Mouse (Mus musculus) ES-E14 (cell line): ENCODE measurements around the gene Mdc1. TPM values are rescaled to one million over a fixed set of nuclear protein-coding genes. Genes with fewer than 3 reads are reported as not detected.
A peak's percentile ranks its signal among the peaks of the same experiment; 100 is the strongest.

Source experiments
- DNase-seq: peaks from one replicate; pipeline ENCODE4 v3.0.0-alpha.2; 2013; ENCODE audit warnings: low read depth, low spot score
- H3K27ac ChIP-seq: 2 replicates; pipeline ENCODE4 v1.5.1; 2012; ENCODE audit warnings: low read depth, mild to moderate bottlenecking, low read length, moderate library complexity, mixed read lengths; ENCODE audit not compliant: poor library complexity, insufficient read depth, severe bottlenecking
- H3K36me3 ChIP-seq: 2 replicates; pipeline ENCODE4 v1.6.1; 2012; ENCODE audit warnings: mild to moderate bottlenecking, low read length, moderate library complexity, mixed read lengths; ENCODE audit not compliant: control insufficient read depth, poor library complexity, insufficient read depth, severe bottlenecking
- H3K4me1 ChIP-seq, 2 experiments: fragments of 150-350 bp in 1 of 2; sonication (generic) in 1 of 2; 2 replicates each; pipeline ENCODE4 v1.6.1; 2012; ENCODE audit warnings: low read length in 2 of 2, mild to moderate bottlenecking in 1 of 2, mixed read lengths in 1 of 2; ENCODE audit not compliant: control insufficient read depth in 2 of 2, insufficient read depth in 2 of 2, poor library complexity in 1 of 2
- H3K4me3 ChIP-seq, 2 experiments: fragments of 150-350 bp in 1 of 2; sonication (generic) in 1 of 2; 2 replicates each; pipeline ENCODE4 v1.5.1; 2012; ENCODE audit warnings: low read length in 2 of 2, low read depth in 1 of 2, mild to moderate bottlenecking in 1 of 2, mixed read lengths in 1 of 2; ENCODE audit not compliant: insufficient read depth in 1 of 2, poor library complexity in 1 of 2, severe bottlenecking in 1 of 2
- H3K9ac ChIP-seq: 2 replicates; pipeline ENCODE4 v1.6.1; 2012; ENCODE audit warnings: low read depth, mild to moderate bottlenecking, low read length, mixed read lengths; ENCODE audit not compliant: poor library complexity, insufficient read depth, severe bottlenecking
- H3K9me3 ChIP-seq: fragments of 150-350 bp; sonication (generic); 2 replicates; pipeline ENCODE4 v1.6.1; 2012; ENCODE audit warnings: low read depth, mild to moderate bottlenecking, low read length; ENCODE audit not compliant: control insufficient read depth, insufficient read depth
- CHD2 ChIP-seq: IDR thresholded peaks from 2 replicates; pipeline ENCODE4 v1.6.1; 2014; ENCODE audit warnings: mild to moderate bottlenecking, low read depth, low read length, inconsistent platforms
- HCFC1 ChIP-seq: IDR thresholded peaks from 2 replicates; pipeline ENCODE4 v1.6.1; 2012; ENCODE audit warnings: low read length, inconsistent platforms, borderline replicate concordance; ENCODE audit not compliant: insufficient read depth
- MAFK ChIP-seq: IDR thresholded peaks from 2 replicates; pipeline ENCODE4 v1.6.1; 2014; ENCODE audit warnings: mild to moderate bottlenecking, low read depth, low read length, inconsistent platforms; ENCODE audit not compliant: insufficient read depth
- ZC3H11A ChIP-seq: IDR thresholded peaks from 2 replicates; pipeline ENCODE4 v1.6.1; 2012; ENCODE audit warnings: low read depth, mild to moderate bottlenecking, inconsistent platforms, low read length, borderline replicate concordance
- ZNF384 ChIP-seq: IDR thresholded peaks from 2 replicates; pipeline ENCODE4 v1.6.1; 2012; ENCODE audit warnings: low read depth, low read length, inconsistent platforms
- in situ Hi-C, 2 experiments: fragments of 600-800 bp; cut with MboI; formaldehyde crosslinking; loops; one replicate each; pipeline ENCODE4 v1.15.1; 2025; ENCODE audit warnings: low sequenced_read_pairs in 2 of 2, inconsistent platforms in 1 of 2; ENCODE audit not compliant: unreplicated experiment in 2 of 2
- total RNA-seq: library from RNA; depleted of rRNA; stranded (reverse); fragments of 300-350 nt; gene quantifications from 2 replicates; pipeline ENCODE4 v1.2.3, GENCODE M21; 2012; rRNA removed

The Mdc1 gene
- total RNA-seq, 1 experiment, result 23.8 TPM

DNA sequence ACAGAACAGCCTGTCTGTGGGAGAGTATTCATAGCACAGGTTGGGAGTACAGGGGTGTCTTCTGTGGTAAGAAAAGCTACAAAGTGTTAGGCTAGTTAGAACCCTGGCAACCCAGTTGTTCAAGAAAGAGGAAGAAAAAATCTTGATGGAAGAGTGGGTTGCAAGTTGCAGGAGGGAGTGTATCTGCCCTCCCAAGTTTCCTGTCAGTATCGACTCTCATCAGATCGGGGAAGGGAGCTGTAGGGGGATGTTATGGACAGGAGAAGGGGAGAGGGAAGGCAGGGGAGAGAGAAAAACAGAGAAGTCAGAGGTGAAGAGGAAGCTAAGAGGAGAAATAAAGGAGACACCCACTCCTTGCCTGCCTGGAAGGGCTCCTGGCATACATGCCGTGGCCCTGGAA is 59.3 kb downstream of the Mdc1 start:
- Histone ChIP-seq H3K9me3 (no peaks in the 10 kb centered on the region), H3K9ac (no peak overlapping the region), H3K4me1 (peaks cover 0 to 3% of the 10 kb centered on the region in 2 experiments; a peak in 2 of 4 replicates), H3K36me3 (no peaks in the 10 kb centered on the region), H3K27ac (no peak overlapping the region), H3K4me3 (no peak overlapping the region)
- TF ChIP-seq MAFK (no peak), HCFC1 (no peak), CHD2 (no peak), ZC3H11A (no peak)
- no peak for DNase-seq
- in situ Hi-C loops, result no loop called here

- in situ Hi-C loops, result no loop called here
- no peak for DNase-seq
- H3K4me3 ChIP-seq, result no peak overlapping the region
- H3K27ac ChIP-seq, result no peak overlapping the region
- peaks cover 0 to 3% of the 10 kb centered on the region in 2 experiments; a peak in 1 of 4 replicates for H3K4me1 ChIP-seq
- no peak overlapping the region for H3K9ac ChIP-seq
- no peaks in the 10 kb centered on the region for H3K9me3 ChIP-seq
- TF ChIP-seq MAFK, result no peak
- no peak for TF ChIP-seq CHD2
- TF ChIP-seq ZC3H11A, result no peak
- no peak for TF ChIP-seq HCFC1
- no peak for TF ChIP-seq ZNF384
- no peaks in the 10 kb centered on the region for H3K36me3 ChIP-seq
These were observed 62.2 kb downstream of the Mdc1 start for GRCm38 (mm10) chr17:35903343-35903991.

GRCm38 (mm10) chr17:35903992-35904355 is 62.7 kb downstream of the Mdc1 start:
- TF ChIP-seq MAFK, result no peak
- Histone ChIP-seq H3K36me3 (no peaks in the 10 kb centered on the region), H3K9ac (no peak overlapping the region), H3K4me3 (no peak overlapping the region), H3K27ac (no peak overlapping the region), H3K4me1 (peaks cover 0 to 5% of the 10 kb centered on the region in 2 experiments; a peak in 2 of 4 replicates), H3K9me3 (no peaks in the 10 kb centered on the region)
- in situ Hi-C loops, result no loop called here
- no peak for DNase-seq

GRCm38 (mm10) chr17:35905587-35905986 is 64.3 kb downstream of the Mdc1 start:
- in situ Hi-C loops, result no loop called here
- no peak for DNase-seq
- H3K4me1 ChIP-seq, result peaks cover 0 to 10% of the 10 kb centered on the region in 2 experiments; a peak in 2 of 4 replicates
- TF ChIP-seq HCFC1 (no peak), MAFK (peak; percentile 51; the same call in 1 of the 2 replicates)
- H3K4me3 ChIP-seq, result no peak overlapping the region
- no peaks in the 10 kb centered on the region for H3K9me3 ChIP-seq
- peaks cover 2% of the 10 kb centered on the region; the same call in 1 of the 2 replicates for H3K36me3 ChIP-seq
- no peak overlapping the region for H3K9ac ChIP-seq
- H3K27ac ChIP-seq, result no peak overlapping the region

GRCm38 (mm10) chr17:35907609-35908008 is 66.3 kb downstream of the Mdc1 start:
- H3K4me3 ChIP-seq, result no peak overlapping the region
- no peak overlapping the region for H3K9ac ChIP-seq
- in situ Hi-C loops, result no loop called here
- H3K27ac ChIP-seq, result no peak overlapping the region
- no peak for DNase-seq
- H3K4me1 ChIP-seq, result peaks cover 0 to 7% of the 10 kb centered on the region in 2 experiments; a peak in 1 of 4 replicates
- peaks cover 11% of the 10 kb centered on the region for H3K36me3 ChIP-seq
- TF ChIP-seq ZNF384, result no peak
- TF ChIP-seq HCFC1, result no peak
- TF ChIP-seq CHD2, result no peak
- no peak for TF ChIP-seq ZC3H11A
- TF ChIP-seq MAFK, result no peak
- no peaks in the 10 kb centered on the region for H3K9me3 ChIP-seq

Other genes with a start within 250 kb of the Mdc1 start
- 0.53 TPM in 1 of 2 replicates, not detected in the other for gene Sfta2, start 240.0 kb upstream of the Mdc1 start, total RNA-seq
- not detected in 2 replicates for gene Gm9573, start 214.9 kb upstream of the Mdc1 start, total RNA-seq
- 0.85 and 1.1 TPM in 2 replicates for gene Mucl3, start 197.8 kb upstream of the Mdc1 start, total RNA-seq
- 58.5 and 90.3 TPM in 2 replicates for gene Vars2, start 173.9 kb upstream of the Mdc1 start, total RNA-seq
- 75.3 and 83.0 TPM in 2 replicates for gene Gtf2h4, start 167.8 kb upstream of the Mdc1 start, total RNA-seq
- gene Ddr1, start 136.9 kb upstream of the Mdc1 start, total RNA-seq, result 46.0 and 78.8 TPM in 2 replicates
- gene Ier3, start 19.8 kb upstream of the Mdc1 start, total RNA-seq, result 29.3 and 32.3 TPM in 2 replicates
- 31.6 and 34.6 TPM in 2 replicates for gene Flot1, start 18.3 kb upstream of the Mdc1 start, total RNA-seq
- 1,077 and 1,157 TPM in 2 replicates for gene Tubb5, start 3.2 kb upstream of the Mdc1 start, total RNA-seq
- 24.7 and 43.0 TPM in 2 replicates for gene Nrm, start 19.8 kb downstream of the Mdc1 start, total RNA-seq
- 23.2 and 29.9 TPM in 2 replicates for gene Ppp1r18, start 24.1 kb downstream of the Mdc1 start, total RNA-seq
- gene Dhx16, start 38.3 kb downstream of the Mdc1 start, total RNA-seq, result 202 and 391 TPM in 2 replicates
- gene 2310061I04Rik, start 55.9 kb downstream of the Mdc1 start, total RNA-seq, result 13.6 and 15.8 TPM in 2 replicates
- 12.5 and 12.9 TPM in 2 replicates for gene Atat1, start 68.6 kb downstream of the Mdc1 start, total RNA-seq
- gene Mrps18b, start 74.9 kb downstream of the Mdc1 start, total RNA-seq, result 189 and 226 TPM in 2 replicates
- 64.8 and 68.2 TPM in 2 replicates for gene Ppp1r10, start 74.9 kb downstream of the Mdc1 start, total RNA-seq
- 115 and 117 TPM in 2 replicates for gene Abcf1, start 128.2 kb downstream of the Mdc1 start, total RNA-seq
- 51.6 and 64.1 TPM in 2 replicates for gene Gnl1, start 138.3 kb downstream of the Mdc1 start, total RNA-seq
- 13.8 and 17.0 TPM in 2 replicates for gene Prr3, start 138.7 kb downstream of the Mdc1 start, total RNA-seq
- not detected in 2 replicates for gene H2-T24, start 179.0 kb downstream of the Mdc1 start, total RNA-seq
- 0.67 and 0.95 TPM in 2 replicates for gene H2-T23, start 191.3 kb downstream of the Mdc1 start, total RNA-seq
- gene H2-T22, start 201.2 kb downstream of the Mdc1 start, total RNA-seq, result 2.7 and 5.8 TPM in 2 replicates
- gene Gm6034, start 201.4 kb downstream of the Mdc1 start, total RNA-seq, result 0.18 and 0.21 TPM in 2 replicates
- gene Gm11127, start 216.9 kb downstream of the Mdc1 start, total RNA-seq, result 0.37 and 0.54 TPM in 2 replicates